Mouse (Mus musculus) small intestine, adult 2 months (tissue): Measurements from ENCODE around the gene Ucp3.

Experiments
- CTCF ChIP-seq: fragments of 200-500 bp; IDR thresholded peaks from 2 replicates; pipeline ENCODE4 v1.5.1; 2012; ENCODE audit warnings: low read depth, mild to moderate bottlenecking, control low read depth, inconsistent platforms, low read length, moderate library complexity, mixed read lengths; ENCODE audit not compliant: insufficient replicate concordance, insufficient read length; ENCODE audit errors: extremely low read depth
- POLR2A ChIP-seq: fragments of 200-500 bp; IDR thresholded peaks from 2 replicates; pipeline ENCODE4 v1.6.1; 2012; ENCODE audit warnings: low read depth, mild to moderate bottlenecking, control low read depth, inconsistent platforms, low read length, moderate library complexity

GRCm38 (mm10) chr7:100503076-100503475 is 30.3 kb downstream of the Ucp3 start:
- TF ChIP-seq CTCF, result no peak
- no peak for TF ChIP-seq POLR2A
